Mouse (Mus musculus) neutrophil, adult 5-6 weeks (primary cell): Measurements from ENCODE around the gene Hbp1. TPM values are rescaled to one million over a fixed set of nuclear protein-coding genes. Genes with fewer than 3 reads are reported as not detected.

Source experiments
- ATAC-seq: fragments of 151-379, 151-347 bp; 2 replicates; pipeline ENCODE4 v1.8.0; 2017; ENCODE audit warnings: mild to moderate bottlenecking, moderate TSS enrichment; ENCODE audit not compliant: insufficient number of reproducible peaks, poor library complexity, low FRiP score, severe bottlenecking; ENCODE audit errors: extremely low read depth
- total RNA-seq: library from RNA; stranded (forward); fragments of 200-1000 nt; gene quantifications from 2 replicates; pipeline ENCODE4 v1.2.3, GENCODE M21; 2017

The Hbp1 gene
- total RNA-seq, result 186 and 210 TPM in 2 replicates

DNA sequence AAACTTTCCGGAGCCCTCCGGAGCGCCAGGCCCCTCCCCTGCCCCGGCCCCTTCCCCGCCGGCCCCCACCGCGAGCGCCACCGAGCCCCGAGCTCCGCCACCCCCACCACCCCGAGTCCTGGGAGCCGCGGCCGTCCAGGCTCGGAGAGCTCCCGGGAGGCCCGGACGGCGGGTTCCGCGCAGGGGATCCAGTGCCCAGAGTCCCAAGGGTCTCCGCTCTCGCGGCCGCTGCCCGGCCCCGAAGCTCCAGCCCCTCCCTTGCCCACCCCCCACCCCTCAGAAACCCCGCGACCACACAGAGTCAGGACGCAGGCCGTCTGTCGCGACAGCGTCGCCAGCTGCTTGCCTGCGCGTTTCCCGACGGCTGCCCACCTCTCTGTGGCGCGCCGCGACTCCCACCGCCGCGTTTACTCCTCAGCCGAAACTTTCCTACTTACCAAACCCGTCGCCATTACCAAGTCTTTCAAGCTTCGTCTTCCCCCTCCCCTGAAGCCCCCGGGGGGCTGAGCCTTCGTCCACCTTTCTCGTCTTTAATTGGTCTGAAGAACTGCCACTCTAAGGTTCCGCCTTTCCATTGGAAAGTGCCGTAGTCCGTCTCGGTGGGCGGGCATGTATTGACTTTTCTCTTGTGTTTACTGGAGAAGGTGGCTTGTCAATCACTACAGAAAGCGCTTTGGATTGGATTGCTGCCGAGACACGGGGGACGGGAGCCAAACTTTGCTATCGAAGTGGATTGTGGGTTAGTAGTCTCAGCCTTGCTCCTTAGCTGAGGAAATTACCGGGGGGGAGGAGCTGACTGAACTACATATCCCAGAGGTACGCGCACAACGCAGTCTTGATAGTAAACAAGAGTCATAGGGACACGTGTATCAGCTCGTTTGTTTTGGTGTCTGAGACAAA is at the start of gene Hbp1:
Gene Hbp1 (minus strand): TSS at position 777 of the 900 bp plus-strand sequence.
- ATAC-seq, result peak; percentile 85

DNA sequence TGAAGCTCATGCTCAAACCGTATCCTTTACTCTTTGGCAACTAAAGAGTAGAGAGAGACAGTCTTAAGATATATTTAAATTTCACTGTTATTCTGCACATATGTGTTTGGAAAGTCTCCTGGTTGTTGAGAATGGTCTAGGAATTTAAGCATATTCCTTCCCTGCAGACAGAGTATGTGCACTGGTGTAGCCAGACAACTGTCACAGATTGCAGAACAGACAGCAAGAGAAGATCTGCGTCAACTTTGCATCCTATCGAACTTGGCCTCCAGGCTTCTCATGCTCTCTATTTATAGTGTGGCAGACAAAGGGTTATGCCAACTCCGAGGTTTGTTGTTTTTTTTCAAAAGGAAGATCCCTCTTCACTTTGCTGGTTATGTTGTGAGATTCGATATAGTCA is 48.4 kb upstream of the Hbp1 start:
- ATAC-seq, result no peak

DNA sequence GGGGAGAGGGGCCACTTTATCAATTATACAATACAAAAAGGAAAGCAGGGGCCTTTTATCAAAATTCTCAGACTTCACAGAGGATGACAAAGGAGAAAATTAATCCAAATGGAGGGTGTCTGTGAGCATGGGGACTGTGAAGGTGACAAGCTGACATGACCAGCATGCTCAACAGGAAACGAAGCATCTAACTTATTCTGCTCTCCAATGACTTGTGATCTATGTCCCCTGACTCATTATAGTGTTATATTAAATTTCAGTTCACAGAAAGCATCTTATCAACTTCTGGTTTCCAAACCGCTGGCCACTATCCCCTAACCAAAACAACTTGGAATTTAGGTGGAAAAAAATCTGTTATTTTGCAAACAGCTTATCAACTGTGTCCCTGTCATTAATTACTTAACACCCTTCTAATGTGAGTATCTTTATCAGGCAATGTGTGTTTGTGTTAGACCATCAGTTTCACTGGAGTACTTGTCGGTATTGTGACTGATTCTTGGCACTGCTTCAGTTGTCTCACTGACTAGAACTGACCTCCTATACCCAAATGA is 47.1 kb upstream of the Hbp1 start:
- no peak for ATAC-seq

DNA sequence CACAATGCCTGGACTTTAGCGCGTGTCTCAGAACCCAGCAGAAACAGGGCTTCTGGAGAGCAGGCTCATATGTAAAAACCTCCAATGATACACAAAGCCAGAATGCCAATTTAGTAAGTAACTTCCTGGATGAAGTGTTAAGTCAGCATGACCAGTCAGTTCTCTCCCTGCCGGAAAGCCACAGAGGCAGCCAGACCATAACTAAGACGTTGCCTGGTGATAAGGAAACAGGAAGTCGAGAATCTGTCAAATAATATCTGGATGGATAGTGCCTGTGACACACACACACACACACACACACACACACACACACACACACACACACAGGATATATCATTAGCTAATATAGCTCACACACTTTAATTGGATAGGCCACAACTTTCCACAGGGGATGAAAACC is 46.5 kb upstream of the Hbp1 start:
- peak; percentile 98 for ATAC-seq

DNA sequence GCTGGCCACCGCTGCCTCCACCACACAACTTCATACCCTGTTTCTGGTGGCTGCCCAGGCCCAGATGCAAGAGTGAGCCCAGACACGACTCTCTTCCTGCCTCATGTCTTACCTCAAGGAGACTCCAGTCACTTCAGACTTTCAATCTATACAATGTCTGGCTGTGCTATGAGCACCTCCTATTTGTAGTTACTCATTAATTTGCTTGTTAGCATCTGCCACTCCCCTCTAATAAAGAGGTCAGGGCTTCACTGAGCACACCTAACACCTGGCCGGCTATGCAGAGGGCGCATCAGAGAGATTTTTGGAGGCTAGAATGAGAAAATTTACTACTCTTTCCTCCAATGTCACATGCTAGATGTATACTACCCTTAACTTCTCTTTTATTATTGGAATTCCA is 40.2 kb upstream of the Hbp1 start:
- no peak for ATAC-seq

DNA sequence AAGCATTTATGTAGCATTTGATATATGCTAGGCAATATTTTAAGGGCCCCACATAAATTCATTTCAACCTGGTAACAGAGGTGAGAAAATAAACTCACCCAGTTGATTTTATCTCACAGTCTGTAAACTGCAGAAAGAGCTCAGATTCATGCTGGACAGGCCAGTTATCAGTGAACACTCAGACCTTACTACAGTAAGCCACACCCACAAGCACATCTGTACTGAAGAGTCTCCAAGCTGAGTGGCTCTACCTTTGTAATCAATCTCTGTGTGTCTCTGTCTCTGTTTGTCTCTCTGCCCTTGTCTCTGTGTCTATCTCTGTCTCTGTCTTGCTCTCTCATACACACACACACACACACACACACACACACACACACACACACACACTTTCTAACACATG is 39.4 kb upstream of the Hbp1 start:
- ATAC-seq, result no peak

DNA sequence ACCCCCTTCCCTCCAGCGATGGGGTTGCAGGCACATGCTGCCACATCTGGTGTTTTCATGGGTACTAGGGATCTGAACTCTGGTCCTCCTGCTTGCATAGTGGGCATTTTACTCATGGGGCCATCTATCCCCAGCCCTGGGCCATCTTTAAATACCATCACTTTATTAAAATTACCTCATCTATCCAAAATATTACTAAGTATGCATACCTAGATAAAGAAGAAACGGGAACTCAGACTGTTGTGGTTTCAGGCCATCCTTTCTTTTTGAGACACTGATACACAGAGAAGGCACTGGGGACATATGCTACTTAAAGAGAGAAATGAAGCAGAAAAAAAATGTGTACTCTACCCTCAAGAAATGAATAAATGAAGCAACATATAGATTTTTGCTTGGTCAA is 36.1 kb upstream of the Hbp1 start:
- ATAC-seq, result no peak

DNA sequence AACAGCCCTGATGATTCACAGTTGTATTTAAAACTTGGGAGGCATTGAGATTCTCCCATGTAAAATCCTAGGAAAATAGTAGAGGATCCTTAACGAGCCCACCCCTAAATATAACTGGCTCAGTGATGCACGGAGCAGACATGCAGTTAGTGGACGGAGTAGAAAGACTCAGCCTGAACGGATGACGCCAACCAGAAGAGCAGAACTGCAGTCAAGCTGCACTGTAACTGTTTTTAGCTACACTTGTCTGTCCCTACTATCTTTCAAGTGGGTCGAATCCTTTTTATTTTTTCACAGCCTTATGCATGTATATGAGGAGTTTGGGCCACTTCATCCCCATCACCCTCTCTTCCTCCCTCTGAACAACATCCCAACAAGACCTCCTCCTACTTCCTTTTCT is 35.4 kb upstream of the Hbp1 start:
- no peak for ATAC-seq

DNA sequence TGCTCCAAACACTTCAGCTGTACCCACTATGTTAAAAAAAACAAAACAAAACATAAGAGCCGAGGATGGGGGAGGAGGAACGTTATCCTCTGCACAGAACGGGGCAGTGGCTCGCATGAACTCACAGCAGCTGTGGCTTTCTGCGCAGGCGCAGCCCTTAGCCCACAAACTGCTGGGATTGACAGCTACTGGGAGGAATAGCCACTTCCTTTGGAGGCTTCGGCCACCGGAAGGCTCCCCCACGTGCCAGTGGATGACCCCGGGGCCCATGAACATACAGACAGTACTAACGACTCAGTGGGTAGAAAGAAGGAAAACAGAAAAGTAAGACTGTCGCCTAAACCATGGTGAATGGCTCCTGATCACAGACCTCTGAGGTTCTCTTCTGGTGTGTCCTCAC is 34.3 kb upstream of the Hbp1 start:
- no peak for ATAC-seq

DNA sequence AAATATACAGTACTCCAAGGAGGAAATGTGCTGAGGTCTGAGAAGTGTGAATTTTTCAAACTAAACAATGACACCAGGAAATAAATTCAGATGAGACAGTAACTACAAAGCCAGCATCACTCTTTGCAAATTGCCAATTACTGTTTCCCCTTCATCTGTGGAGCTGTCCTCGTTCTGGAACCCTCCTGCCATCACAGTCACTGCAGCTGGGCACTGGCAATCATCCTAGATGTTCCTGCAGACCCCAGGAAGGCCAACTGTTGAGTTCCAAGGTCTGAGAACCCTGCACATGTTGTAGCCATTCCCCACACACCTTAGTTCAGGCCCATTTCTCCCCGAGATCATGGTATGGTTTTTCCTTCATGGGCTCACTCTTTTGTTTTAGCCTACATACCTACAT is 33.9 kb upstream of the Hbp1 start:
- no peak for ATAC-seq

DNA sequence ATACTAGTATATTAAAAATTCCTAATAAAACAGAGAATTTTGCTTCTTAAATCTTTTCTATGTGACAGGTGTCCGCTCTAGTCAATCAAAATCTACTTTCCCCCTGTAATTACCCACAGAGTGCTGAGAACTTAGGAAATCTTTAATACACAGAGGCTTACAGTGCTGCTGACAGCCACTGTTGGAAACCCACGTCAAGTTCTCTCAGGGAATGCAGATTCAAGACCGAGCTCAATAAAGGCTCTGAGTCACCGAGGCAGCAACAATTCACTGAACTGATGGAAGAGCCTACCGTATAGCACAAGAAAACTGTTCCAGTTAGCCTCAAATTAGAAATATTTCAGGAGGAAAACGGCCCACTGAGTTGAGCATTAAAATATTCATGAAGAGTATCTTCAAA is 33.4 kb upstream of the Hbp1 start:
- ATAC-seq, result no peak

DNA sequence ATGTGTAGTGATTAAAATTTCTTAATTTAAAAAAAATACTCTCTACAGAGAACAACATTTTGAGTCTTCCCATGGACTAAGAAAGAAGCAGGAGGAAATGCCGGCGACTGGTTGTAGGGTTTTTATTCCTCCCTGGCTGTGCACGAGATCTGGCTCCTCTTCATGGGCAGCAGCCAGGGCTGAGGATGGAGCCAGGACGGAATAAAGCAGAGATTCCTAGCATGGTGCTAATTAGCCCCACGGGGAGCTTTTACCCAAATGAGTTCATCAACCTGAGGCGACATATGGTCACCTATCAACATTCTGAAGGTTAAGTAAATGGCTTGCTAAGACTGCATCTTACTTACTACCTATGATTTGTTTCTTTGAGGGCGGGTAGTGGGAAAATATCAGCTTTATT is 32.9 kb upstream of the Hbp1 start:
- ATAC-seq, result no peak

DNA sequence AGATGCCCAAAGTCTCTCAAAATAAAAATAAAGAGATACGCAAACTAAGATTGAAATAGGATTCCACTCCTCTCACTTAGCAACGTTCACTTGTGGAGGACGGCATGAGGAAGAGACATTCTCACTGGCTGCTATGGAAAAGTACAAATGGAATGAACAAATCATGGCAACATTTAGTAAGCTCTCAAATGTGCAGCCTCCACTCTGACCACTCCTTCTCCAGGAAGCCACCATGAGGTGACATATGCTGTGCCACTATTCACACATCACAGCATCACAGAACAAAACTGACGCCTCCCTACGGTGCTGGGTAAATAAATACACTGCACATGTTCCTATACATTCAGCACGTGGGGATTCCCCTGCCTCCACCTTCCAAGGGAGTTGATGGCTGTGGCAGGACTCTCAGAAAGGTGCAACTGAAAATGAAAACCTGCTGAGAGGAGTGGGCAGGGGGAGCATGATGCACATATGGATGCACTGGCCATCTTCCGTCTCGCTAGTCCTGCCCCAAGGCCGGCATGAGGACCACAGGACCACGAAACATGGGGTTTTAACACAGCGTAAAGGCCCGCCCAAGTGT is 27.4 kb upstream of the Hbp1 start:
- ATAC-seq, result no peak

DNA sequence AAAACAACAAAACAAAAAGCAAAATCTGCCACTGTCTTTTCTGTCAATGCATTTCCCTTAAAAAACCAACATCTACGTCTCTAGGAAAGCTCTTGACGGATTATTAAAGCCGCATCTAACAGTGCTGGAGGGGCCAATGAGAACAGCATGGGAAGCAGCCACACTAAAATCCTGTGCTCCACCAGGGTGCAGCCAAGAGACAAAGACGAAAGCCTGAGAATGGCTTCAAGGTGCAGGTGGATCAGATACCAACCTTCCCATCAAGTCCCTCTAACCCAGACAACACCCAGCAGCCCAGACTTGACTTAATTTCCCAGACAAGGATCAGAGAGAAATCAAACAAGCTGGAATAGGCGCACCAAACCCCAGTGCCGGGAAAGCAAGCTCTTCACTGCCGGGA is 26.2 kb upstream of the Hbp1 start:
- ATAC-seq, result no peak

DNA sequence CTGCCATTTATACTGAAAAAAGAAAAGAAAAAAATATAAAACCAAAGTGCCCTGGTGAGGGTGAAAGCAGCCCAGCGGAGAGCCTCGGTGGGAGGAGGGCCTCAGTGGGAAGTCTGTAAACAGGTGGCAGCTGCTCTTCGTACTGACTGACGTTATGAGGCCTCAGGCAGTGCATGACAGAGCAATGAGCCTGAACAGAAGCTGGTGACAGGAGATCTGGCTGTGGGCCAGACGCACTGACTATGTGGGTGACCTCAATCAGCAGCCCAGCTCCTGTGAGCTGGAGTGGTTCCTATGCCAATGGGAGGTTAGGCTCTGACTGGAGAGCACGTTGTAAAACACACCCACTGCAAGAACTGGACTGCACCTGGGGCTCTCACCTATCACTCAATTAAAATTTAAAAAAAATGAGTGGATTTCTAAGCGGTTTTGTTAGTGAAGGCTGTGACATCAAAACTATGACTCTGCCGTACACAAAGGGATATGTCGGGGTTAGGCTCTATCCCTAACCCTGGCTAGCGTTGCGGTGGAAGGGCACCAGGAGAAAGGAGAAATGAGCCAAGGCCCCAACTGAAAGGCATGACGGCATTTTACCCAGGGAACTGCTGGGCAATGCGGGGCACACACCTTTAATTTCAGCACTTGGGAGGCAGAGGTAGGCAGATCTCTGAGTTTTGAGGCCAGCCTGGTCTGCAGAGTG is 23.3 kb upstream of the Hbp1 start:
- peak; percentile 94 for ATAC-seq

DNA sequence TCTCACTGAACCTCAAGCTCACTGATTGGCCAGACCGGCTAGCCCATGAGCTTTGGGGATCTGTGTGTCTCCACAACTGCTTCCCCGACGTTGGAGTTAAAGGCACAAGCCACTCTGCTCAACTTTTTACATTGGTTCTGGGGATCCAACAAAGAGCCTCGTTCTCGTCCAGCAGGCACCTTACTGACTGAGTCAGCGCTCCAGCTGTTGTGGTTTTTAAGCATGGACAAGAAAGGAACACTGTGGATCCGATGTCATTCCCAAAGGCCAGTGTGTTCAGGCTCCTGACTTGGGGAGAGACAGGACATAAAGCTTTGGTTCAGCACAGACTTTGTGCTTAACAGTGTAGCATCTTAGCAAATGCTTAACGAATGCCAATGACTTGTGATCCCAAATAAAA is 21.2 kb upstream of the Hbp1 start:
- no peak for ATAC-seq

DNA sequence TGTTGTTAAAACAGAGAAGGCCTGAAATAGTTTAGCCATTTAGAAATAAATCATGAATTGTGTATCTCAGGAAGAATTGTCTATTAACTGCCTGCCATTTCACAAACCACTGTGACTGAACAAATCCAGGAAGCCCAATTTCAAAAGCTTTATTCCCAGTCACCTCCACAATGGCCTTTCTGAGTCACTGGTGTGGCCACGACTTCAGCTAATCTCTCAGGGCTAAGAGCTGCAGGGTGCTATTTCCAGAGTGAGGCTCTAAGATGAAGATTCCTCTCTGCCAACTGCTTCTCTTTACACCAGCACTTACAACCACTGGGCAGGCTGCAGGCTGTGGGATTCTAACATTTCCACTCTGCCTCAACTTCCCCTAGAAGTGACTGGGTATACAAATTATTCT is 18.8 kb upstream of the Hbp1 start:
- no peak for ATAC-seq

DNA sequence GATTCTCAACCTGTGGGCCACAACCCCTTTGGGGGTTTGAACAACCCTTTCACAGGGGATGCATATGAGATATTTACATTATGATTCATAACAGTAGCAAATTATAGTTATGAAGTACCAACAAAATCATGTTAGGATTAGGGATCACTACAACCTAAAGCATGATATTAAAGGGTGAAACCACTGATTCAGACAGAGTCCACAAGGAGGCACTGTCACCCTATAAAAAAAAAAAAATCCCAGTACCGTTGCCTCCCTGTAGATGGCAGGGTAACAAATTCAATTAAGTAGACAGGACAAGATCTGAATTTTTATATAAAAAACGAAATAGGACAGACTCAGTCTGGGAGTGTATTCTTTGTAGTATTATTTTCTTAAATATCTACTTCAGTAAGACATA is 17.2 kb upstream of the Hbp1 start:
- ATAC-seq, result peak; percentile 98

DNA sequence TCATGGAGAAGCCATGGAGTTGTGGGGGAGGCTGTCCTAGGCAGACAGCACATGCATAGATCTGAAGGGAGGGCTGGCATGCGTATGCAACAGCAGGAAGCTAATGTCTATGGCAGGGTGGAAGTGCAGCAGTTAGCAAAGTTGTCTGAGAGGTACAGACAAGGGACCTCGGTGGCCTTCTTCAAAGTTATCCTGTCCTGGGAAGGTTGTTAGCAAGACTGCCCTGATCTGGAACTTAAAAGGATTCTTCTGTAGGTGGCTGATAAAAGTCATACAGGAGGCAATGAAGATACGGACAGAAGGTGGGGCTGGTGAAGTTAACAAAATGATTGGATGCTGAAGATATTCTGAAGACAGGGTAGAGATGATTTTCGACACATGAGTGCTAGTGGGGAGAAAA is 16.1 kb upstream of the Hbp1 start:
- ATAC-seq, result no peak
